Mouse (Mus musculus): ENCODE results near the gene Cdkn1a.

Cdkn1a gene

GRCm38 (mm10) chr17:29117006-29117648, 26.4 kb downstream of the Cdkn1a start:
- DNase-seq (ENCODE audit: low read depth) = no peak

GRCm38 (mm10) chr17:29118057-29118456, 27.3 kb downstream of the Cdkn1a start:
- DNase-seq (ENCODE audit: low read depth) = no peak

- no peak for DNase-seq (ENCODE audit: low read depth)
Observed at GRCm38 (mm10) chr17:29120666-29121065, 29.9 kb downstream of the Cdkn1a start.

GRCm38 (mm10) chr17:29122817-29123216, 32.0 kb downstream of the Cdkn1a start:
- no peak for DNase-seq (ENCODE audit: low read depth)

- DNase-seq (ENCODE audit: low read depth) = no peak
Observed at GRCm38 (mm10) chr17:29123578-29124174, 32.9 kb downstream of the Cdkn1a start.

GRCm38 (mm10) chr17:29126561-29126960, 35.8 kb downstream of the Cdkn1a start:
- no peak for DNase-seq (ENCODE audit: low read depth)

GRCm38 (mm10) chr17:29129341-29129740, 38.6 kb downstream of the Cdkn1a start:
- no peak for DNase-seq (ENCODE audit: low read depth)

- DNase-seq (ENCODE audit: low read depth) = no peak
Observed at GRCm38 (mm10) chr17:29135066-29135465, 44.3 kb downstream of the Cdkn1a start.

- DNase-seq (ENCODE audit: low read depth) = no peak
Observed at GRCm38 (mm10) chr17:29136236-29136635, 45.5 kb downstream of the Cdkn1a start.

- no peak for DNase-seq (ENCODE audit: low read depth)
Observed at GRCm38 (mm10) chr17:29137906-29138305, 47.1 kb downstream of the Cdkn1a start.

- DNase-seq (ENCODE audit: low read depth) = no peak
Observed at GRCm38 (mm10) chr17:29141577-29141976, 50.8 kb downstream of the Cdkn1a start.

- DNase-seq (ENCODE audit: low read depth) = peak; percentile 32
Observed at GRCm38 (mm10) chr17:29143266-29143665, 52.5 kb downstream of the Cdkn1a start.

- DNase-seq (ENCODE audit: low read depth) = no peak
Observed at GRCm38 (mm10) chr17:29145101-29145500, 54.3 kb downstream of the Cdkn1a start.

GRCm38 (mm10) chr17:29147273-29147672, 56.5 kb downstream of the Cdkn1a start:
- no peak for DNase-seq (ENCODE audit: low read depth)

GRCm38 (mm10) chr17:29147773-29148172, 57.0 kb downstream of the Cdkn1a start:
- DNase-seq (ENCODE audit: low read depth) = no peak

- DNase-seq (ENCODE audit: low read depth) = no peak
Observed at GRCm38 (mm10) chr17:29149766-29150165, 59.0 kb downstream of the Cdkn1a start.

All from induced T-regulatory cell, adult 2 months (primary cell).